In genomic region chr12:79816241-79816640, GRCm38 (mm10) we compare ENCODE assay signal across 21 mouse cellular contexts.
"Had no signal": no experiment of that assay in that cellular context is flagged by ENCODE, and none has a peak within 500 bp of the region (broad histone marks: within the 10 kb centered on the region; RNA-seq: fewer than 3 reads in every experiment).

No protein-coding gene starts in this region.

- H3K27me3 ChIP-seq: lung, embryonic 15.5 days; neural tube, embryonic 13.5 days; neural tube, embryonic 15.5 days had no signal

- H3K9ac ChIP-seq: liver, postnatal 0 days; lung, embryonic 15.5 days; midbrain, embryonic 12.5 days; neural tube, embryonic 13.5 days; neural tube, embryonic 15.5 days had no signal

- H3K4me3 ChIP-seq: lung, embryonic 15.5 days; megakaryocyte, embryonic 14.5 days; midbrain, embryonic 12.5 days; myocyte; neural tube, embryonic 13.5 days; neural tube, embryonic 15.5 days had no signal

- DNase-seq: liver, postnatal 0 days; lung, adult 2 months; lung, postnatal 14 days; lung, postnatal 36 days; midbrain, embryonic 14.5 days; retina, postnatal 1 day; right cerebral cortex, adult 18-20 months; right cerebral cortex, postnatal 25 days; right cerebral cortex, postnatal 4 days; spleen, adult 18-20 months; thymus, adult 18-20 months; thymus, postnatal 14 days; thymus, postnatal 36 days had no signal

- H3K4me2 ChIP-seq: lung, embryonic 15.5 days; midbrain, embryonic 12.5 days; neural tube, embryonic 13.5 days; neural tube, embryonic 15.5 days had no signal

- ATAC-seq: liver, postnatal 0 days; lung, postnatal 0 days had no signal

- H3K36me3 ChIP-seq: lung, embryonic 15.5 days; midbrain, embryonic 12.5 days; neural tube, embryonic 13.5 days; neural tube, embryonic 15.5 days had no signal

- H3K27ac ChIP-seq: lung, embryonic 15.5 days; macrophage; midbrain, embryonic 12.5 days; neural tube, embryonic 13.5 days; neural tube, embryonic 15.5 days had no signal

- H3K9me3 ChIP-seq: lung, embryonic 15.5 days; midbrain, embryonic 12.5 days; neural tube, embryonic 13.5 days; neural tube, embryonic 15.5 days had no signal
